Comparison of ENCODE assay signal across 26 mouse cellular contexts in the genomic region with DNA sequence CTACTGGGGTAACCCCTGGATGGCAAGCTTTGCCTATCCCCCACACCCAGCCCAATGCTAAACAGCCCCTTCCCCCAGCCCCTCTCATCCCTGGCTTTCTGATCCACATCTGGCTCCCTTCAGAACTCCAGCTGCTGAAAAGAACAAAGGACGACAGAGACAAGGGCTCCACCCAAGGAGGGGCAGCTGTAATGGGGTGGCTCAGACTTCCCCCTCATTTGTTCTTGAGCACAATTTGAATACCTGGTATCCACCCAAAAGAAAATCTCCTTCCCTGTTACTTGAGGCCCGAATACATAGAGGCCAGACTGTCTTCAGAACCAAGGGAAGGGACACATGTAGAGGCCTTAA. TPM values are rescaled to one million over a fixed set of nuclear protein-coding genes. Genes with fewer than 3 reads are reported as not detected.
A peak's percentile ranks its signal among the peaks of the same experiment; 100 is the strongest.
DNase-seq lines count a peak whose midpoint lies in the region; ATAC-seq lines count a peak whose summit lies in the region.
"Had no signal": no experiment of that assay in that cellular context is flagged by ENCODE, and none has a peak within 500 bp of the region (broad histone marks: within the 10 kb centered on the region; RNA-seq: fewer than 3 reads in every experiment).

No protein-coding gene starts in this region.

- H3K4me1 ChIP-seq in forebrain, embryonic 15.5 days = peaks cover 24% of the 10 kb centered on the region
- H3K4me1 ChIP-seq in forebrain, embryonic 16.5 days (replicated peaks; ENCODE audit: control insufficient read depth, insufficient read depth, low read length) = peaks cover 21% of the 10 kb centered on the region
- H3K4me1 ChIP-seq in heart, embryonic 16.5 days (ENCODE audit: control insufficient read depth, insufficient read depth, low read length) = peaks cover 28% of the 10 kb centered on the region
- peaks cover 29% of the 10 kb centered on the region for H3K4me1 ChIP-seq in embryonic facial prominence, embryonic 13.5 days

- WGBS in forebrain, embryonic 15.5 days = 47% methylated on average over 2 of the region's 2 CpGs
- 48% methylated on average over 2 of the region's 2 CpGs for WGBS in forebrain, embryonic 16.5 days
- WGBS in heart, embryonic 16.5 days = 62% methylated on average over 2 of the region's 2 CpGs
- 34% methylated on average over 2 of the region's 2 CpGs for WGBS in embryonic facial prominence, embryonic 13.5 days

- no peaks in the 10 kb centered on the region for H3K27me3 ChIP-seq in forebrain, embryonic 15.5 days
- no peaks in the 10 kb centered on the region for H3K27me3 ChIP-seq in forebrain, embryonic 16.5 days (replicated peaks; ENCODE audit: control insufficient read depth, insufficient read depth, low read length)
- no peaks in the 10 kb centered on the region for H3K27me3 ChIP-seq in heart, embryonic 16.5 days (ENCODE audit: control insufficient read depth, insufficient read depth, low read length)
- no peaks in the 10 kb centered on the region for H3K27me3 ChIP-seq in embryonic facial prominence, embryonic 13.5 days
- H3K27me3 ChIP-seq: hindbrain, embryonic 12.5 days; intestine, embryonic 15.5 days; kidney, embryonic 15.5 days; limb, embryonic 12.5 days; Patski; stomach, embryonic 15.5 days had no signal

- H3K4me2 ChIP-seq in forebrain, embryonic 15.5 days (replicated peaks) = no peak overlapping the region
- H3K4me2 ChIP-seq in forebrain, embryonic 16.5 days (ENCODE audit: low read length) = no peak overlapping the region
- no peak overlapping the region for H3K4me2 ChIP-seq in heart, embryonic 16.5 days (ENCODE audit: low read depth, low read length)
- no peak overlapping the region for H3K4me2 ChIP-seq in embryonic facial prominence, embryonic 13.5 days
- H3K4me2 ChIP-seq: hindbrain, embryonic 12.5 days; intestine, embryonic 15.5 days; kidney, embryonic 15.5 days; limb, embryonic 12.5 days; liver, embryonic 12.5 days; midbrain, embryonic 11.5 days; stomach, embryonic 15.5 days had no signal

- no peak for DNase-seq in heart, adult 11 months
- peak; percentile 96 for DNase-seq in ES-CJ7 (ENCODE audit: low read depth, low spot score)
- no peak for DNase-seq in cerebellum, adult 9-10 months
- DNase-seq: adrenal gland, adult 8-10 months; cerebellum, postnatal 25 days; heart, postnatal 10 days; layer of hippocampus, postnatal 36 days; lung, adult 18-20 months; lung, postnatal 10 days; thymus, postnatal 36 days had no signal

- 0 out of 2 replicates have a peak overlapping the region, but pooled peaks have one; percentile 31 for H3K27ac ChIP-seq in forebrain, embryonic 15.5 days (replicated peaks)
- no peak overlapping the region for H3K27ac ChIP-seq in forebrain, embryonic 16.5 days (ENCODE audit: low read length)
- no peak overlapping the region for H3K27ac ChIP-seq in heart, embryonic 16.5 days (ENCODE audit: low read length)
- H3K27ac ChIP-seq in embryonic facial prominence, embryonic 13.5 days = peak overlapping the region; percentile 66
- H3K27ac ChIP-seq: forebrain, embryonic 10.5 days; intestine, embryonic 15.5 days; liver, embryonic 12.5 days; stomach, embryonic 15.5 days had no signal

- no peak for ATAC-seq in forebrain, embryonic 15.5 days (replicated peaks)
- ATAC-seq in forebrain, embryonic 16.5 days = no peak
- ATAC-seq in heart, embryonic 16.5 days (replicated peaks; ENCODE audit: extremely low read depth, insufficient read depth, low FRiP score) = no peak
- no peak for ATAC-seq in embryonic facial prominence, embryonic 13.5 days (ENCODE audit: insufficient number of reproducible peaks, insufficient read depth, low FRiP score, low TSS enrichment, low read depth)
- ATAC-seq in inflammation-experienced regulatory T-cells, adult 6 months = no peak
- ATAC-seq: activated CD4-positive, CD25-positive, alpha-beta regulatory T cell, adult 4 months; intestine, embryonic 15.5 days; liver, embryonic 12.5 days; Patski had no signal

- no peak overlapping the region for H3K9ac ChIP-seq in forebrain, embryonic 15.5 days (replicated peaks)
- H3K9ac ChIP-seq in forebrain, embryonic 16.5 days (replicated peaks; ENCODE audit: low read depth, low read length) = no peak overlapping the region
- 0 out of 2 replicates have a peak overlapping the region, but pooled peaks have one; percentile 70 for H3K9ac ChIP-seq in heart, embryonic 16.5 days (ENCODE audit: low read length)
- 0 out of 2 replicates have a peak overlapping the region, but pooled peaks have one; percentile 36 for H3K9ac ChIP-seq in embryonic facial prominence, embryonic 13.5 days
- H3K9ac ChIP-seq: hindbrain, embryonic 12.5 days; intestine, embryonic 15.5 days; kidney, embryonic 15.5 days; limb, embryonic 12.5 days; liver, embryonic 12.5 days; stomach, embryonic 15.5 days had no signal

- peaks cover 59% of the 10 kb centered on the region for H3K36me3 ChIP-seq in forebrain, embryonic 15.5 days
- peaks cover 32% of the 10 kb centered on the region for H3K36me3 ChIP-seq in forebrain, embryonic 16.5 days (ENCODE audit: control insufficient read depth, insufficient read depth)
- H3K36me3 ChIP-seq in heart, embryonic 16.5 days (ENCODE audit: control insufficient read depth, insufficient read depth) = peaks cover 58% of the 10 kb centered on the region
- peaks cover 99% of the 10 kb centered on the region for H3K36me3 ChIP-seq in embryonic facial prominence, embryonic 13.5 days

- no peaks in the 10 kb centered on the region for H3K9me3 ChIP-seq in forebrain, embryonic 15.5 days
- H3K9me3 ChIP-seq in forebrain, embryonic 16.5 days (ENCODE audit: control insufficient read depth, low read length) = no peaks in the 10 kb centered on the region
- no peaks in the 10 kb centered on the region for H3K9me3 ChIP-seq in heart, embryonic 16.5 days (replicated peaks; ENCODE audit: control insufficient read depth, low read length)
- no peaks in the 10 kb centered on the region for H3K9me3 ChIP-seq in embryonic facial prominence, embryonic 13.5 days
- H3K9me3 ChIP-seq: forebrain, embryonic 10.5 days; G1E; hindbrain, embryonic 12.5 days; intestine, embryonic 15.5 days; kidney, embryonic 15.5 days; limb, embryonic 12.5 days; liver, embryonic 12.5 days; stomach, embryonic 15.5 days had no signal

- no peak overlapping the region for H3K4me3 ChIP-seq in forebrain, embryonic 15.5 days
- H3K4me3 ChIP-seq in forebrain, embryonic 16.5 days (replicated peaks; ENCODE audit: low read length) = no peak overlapping the region
- H3K4me3 ChIP-seq in heart, embryonic 16.5 days (ENCODE audit: low read length) = no peak overlapping the region
- no peak overlapping the region for H3K4me3 ChIP-seq in embryonic facial prominence, embryonic 13.5 days
- H3K4me3 ChIP-seq: hindbrain, embryonic 12.5 days; intestine, embryonic 15.5 days; kidney, embryonic 15.5 days; limb, embryonic 12.5 days; liver, embryonic 12.5 days; stomach, embryonic 15.5 days had no signal

RNA-seq across cellular contexts. Expression of gene Mllt6, which starts 7.9 kb away (rescaled TPM):
- polyA plus RNA-seq in forebrain, embryonic 15.5 days (2015; fragmentation: Nextera tagmentation; extraction: Ambion mirVana) = 4.3 and 4.7 TPM in 2 replicates
- 4.2 and 5.1 TPM in 2 replicates for polyA plus RNA-seq in forebrain, embryonic 16.5 days (2015; fragmentation: Nextera tagmentation; extraction: Ambion mirVana)
- polyA plus RNA-seq in heart, embryonic 16.5 days (2015; fragmentation: Nextera tagmentation; extraction: Ambion mirVana) = 2.1 and 2.8 TPM in 2 replicates
- polyA plus RNA-seq in embryonic facial prominence, embryonic 13.5 days (2015; fragmentation: Nextera tagmentation; extraction: Ambion mirVana) = 3.1 and 3.3 TPM in 2 replicates
- 10 to 100 TPM; 13.4 to 17.0 (median 14.6) TPM for polyA plus RNA-seq in inflammation-experienced regulatory T-cells, adult 6 months (2017; shearing (Covaris generic))

RNA-seq across cellular contexts. Expression of gene Cisd3, which starts 14.5 kb away (rescaled TPM):
- 17.4 and 19.5 TPM in 2 replicates for polyA plus RNA-seq in forebrain, embryonic 15.5 days (2015; fragmentation: Nextera tagmentation; extraction: Ambion mirVana)
- 14.6 and 15.4 TPM in 2 replicates for polyA plus RNA-seq in forebrain, embryonic 16.5 days (2015; fragmentation: Nextera tagmentation; extraction: Ambion mirVana)
- polyA plus RNA-seq in heart, embryonic 16.5 days (2015; fragmentation: Nextera tagmentation; extraction: Ambion mirVana) = 81.1 and 86.1 TPM in 2 replicates
- polyA plus RNA-seq in embryonic facial prominence, embryonic 13.5 days (2015; fragmentation: Nextera tagmentation; extraction: Ambion mirVana) = 12.5 and 13.4 TPM in 2 replicates
- polyA plus RNA-seq in inflammation-experienced regulatory T-cells, adult 6 months (2017; shearing (Covaris generic)) = 100 to 1,000 TPM in 1 of 3 experiments, 10 to 100 TPM in 2; 69.0 to 129 (median 86.9) TPM

RNA-seq across cellular contexts. Expression of gene Pcgf2, which starts 29.1 kb away (rescaled TPM):
- polyA plus RNA-seq in forebrain, embryonic 15.5 days (2015; fragmentation: Nextera tagmentation; extraction: Ambion mirVana) = 18.1 and 18.8 TPM in 2 replicates
- polyA plus RNA-seq in forebrain, embryonic 16.5 days (2015; fragmentation: Nextera tagmentation; extraction: Ambion mirVana) = 14.8 and 19.8 TPM in 2 replicates
- polyA plus RNA-seq in heart, embryonic 16.5 days (2015; fragmentation: Nextera tagmentation; extraction: Ambion mirVana) = 11.4 and 14.2 TPM in 2 replicates
- polyA plus RNA-seq in embryonic facial prominence, embryonic 13.5 days (2015; fragmentation: Nextera tagmentation; extraction: Ambion mirVana) = 17.2 and 20.9 TPM in 2 replicates
- polyA plus RNA-seq in inflammation-experienced regulatory T-cells, adult 6 months (2017; shearing (Covaris generic)) = 1 to 10 TPM; 4.6 to 6.9 (median 5.4) TPM

RNA-seq across cellular contexts. Expression of gene Psmb3, which starts 32.0 kb away (rescaled TPM):
- polyA plus RNA-seq in forebrain, embryonic 15.5 days (2015; fragmentation: Nextera tagmentation; extraction: Ambion mirVana) = 460 and 475 TPM in 2 replicates
- 403 and 431 TPM in 2 replicates for polyA plus RNA-seq in forebrain, embryonic 16.5 days (2015; fragmentation: Nextera tagmentation; extraction: Ambion mirVana)
- 359 and 395 TPM in 2 replicates for polyA plus RNA-seq in heart, embryonic 16.5 days (2015; fragmentation: Nextera tagmentation; extraction: Ambion mirVana)
- polyA plus RNA-seq in embryonic facial prominence, embryonic 13.5 days (2015; fragmentation: Nextera tagmentation; extraction: Ambion mirVana) = 443 and 487 TPM in 2 replicates
- polyA plus RNA-seq in inflammation-experienced regulatory T-cells, adult 6 months (2017; shearing (Covaris generic)) = 100 to 1,000 TPM; 461 to 576 (median 475) TPM

RNA-seq across cellular contexts. Expression of gene Epop, which starts 41.6 kb away (rescaled TPM):
- polyA plus RNA-seq in forebrain, embryonic 15.5 days (2015; fragmentation: Nextera tagmentation; extraction: Ambion mirVana) = 4.6 and 5.8 TPM in 2 replicates
- polyA plus RNA-seq in forebrain, embryonic 16.5 days (2015; fragmentation: Nextera tagmentation; extraction: Ambion mirVana) = 2.1 and 2.6 TPM in 2 replicates
- polyA plus RNA-seq in heart, embryonic 16.5 days (2015; fragmentation: Nextera tagmentation; extraction: Ambion mirVana) = 0.70 and 0.79 TPM in 2 replicates
- 4.3 and 7.2 TPM in 2 replicates for polyA plus RNA-seq in embryonic facial prominence, embryonic 13.5 days (2015; fragmentation: Nextera tagmentation; extraction: Ambion mirVana)
- under 1 TPM; 0.24 to 0.48 (median 0.45) TPM for polyA plus RNA-seq in inflammation-experienced regulatory T-cells, adult 6 months (2017; shearing (Covaris generic))

Comparison
In these comparisons a context has a peak if more than half of its experiments do, and no peak if none do; other contexts are left out.
1. H3K27ac ChIP-seq: peak in forebrain, embryonic 15.5 days (single experiment) and embryonic facial prominence, embryonic 13.5 days (single experiment); none in forebrain, embryonic 16.5 days (single experiment) and heart, embryonic 16.5 days (single experiment).
2. H3K9ac ChIP-seq: peak in heart, embryonic 16.5 days (single experiment) and embryonic facial prominence, embryonic 13.5 days (single experiment); none in forebrain, embryonic 15.5 days (single experiment) and forebrain, embryonic 16.5 days (single experiment).